Mouse (Mus musculus) Muller cell, postnatal 12 days (primary cell): Measurements from ENCODE around the gene Nyx.
A peak's percentile ranks its signal among the peaks of the same experiment; 100 is the strongest.

Experiments
- DNase-seq: peaks from one replicate; pipeline ENCODE4 v3.0.0-alpha.2; 2015; ENCODE audit errors: inconsistent ontology term

The Nyx gene

GRCm38 (mm10) chrX:13492922-13493321, 27.0 kb downstream of the Nyx start:
- no peak for DNase-seq

GRCm38 (mm10) chrX:13494892-13495703, 29.2 kb downstream of the Nyx start:
- no peak for DNase-seq

- no peak for DNase-seq
Observed at GRCm38 (mm10) chrX:13500284-13500683, 34.4 kb downstream of the Nyx start.

GRCm38 (mm10) chrX:13502862-13503375, 37.0 kb downstream of the Nyx start:
- peak; percentile 87 for DNase-seq

GRCm38 (mm10) chrX:13504389-13504788, 38.5 kb downstream of the Nyx start:
- no peak for DNase-seq

GRCm38 (mm10) chrX:13506376-13506775, 40.5 kb downstream of the Nyx start:
- DNase-seq = no peak

GRCm38 (mm10) chrX:13513127-13513526, 47.2 kb downstream of the Nyx start:
- no peak for DNase-seq

GRCm38 (mm10) chrX:13513864-13514263, 48.0 kb downstream of the Nyx start:
- DNase-seq = no peak

- no peak for DNase-seq
Observed at GRCm38 (mm10) chrX:13516451-13516850, 50.5 kb downstream of the Nyx start.

- DNase-seq = no peak
Observed at GRCm38 (mm10) chrX:13518019-13518418, 52.1 kb downstream of the Nyx start.

GRCm38 (mm10) chrX:13518781-13519407, 53.0 kb downstream of the Nyx start:
- peak; percentile 34 for DNase-seq

- no peak for DNase-seq
Observed at GRCm38 (mm10) chrX:13519408-13519783, 53.5 kb downstream of the Nyx start.

GRCm38 (mm10) chrX:13520566-13520965, 54.7 kb downstream of the Nyx start:
- DNase-seq = no peak

GRCm38 (mm10) chrX:13521288-13521687, 55.4 kb downstream of the Nyx start:
- no peak for DNase-seq
